Mouse (Mus musculus) midbrain, embryonic 15.5 days (tissue): ENCODE data around the gene Adgrl3. TPM values are rescaled to one million over a fixed set of nuclear protein-coding genes. Genes with fewer than 3 reads are reported as not detected.

Experiments
- ATAC-seq: fragments of 200-750 bp; cut with Nextera tagmentation; replicated peaks from 2 replicates; pipeline ENCODE4 v1.8.0; 2017; ENCODE audit warnings: moderate TSS enrichment
- H3K27ac ChIP-seq: fragments of 300-500 bp; sonication (generic); 2 replicates; pipeline ENCODE4 v1.5.1; 2015; ENCODE audit warnings: mild to moderate bottlenecking, inconsistent platforms
- H3K27me3 ChIP-seq: fragments of 300-500 bp; sonication (generic); replicated peaks from 2 replicates; pipeline ENCODE4 v1.6.1; 2015; ENCODE audit warnings: inconsistent platforms
- H3K36me3 ChIP-seq: fragments of 300-500 bp; sonication (generic); replicated peaks from 2 replicates; pipeline ENCODE4 v1.6.1; 2015; ENCODE audit warnings: inconsistent platforms
- H3K4me1 ChIP-seq: fragments of 300-500 bp; sonication (generic); 2 replicates; pipeline ENCODE4 v1.6.1; 2015; ENCODE audit warnings: inconsistent platforms
- H3K4me2 ChIP-seq: fragments of 300-500 bp; sonication (generic); 2 replicates; pipeline ENCODE4 v1.6.1; 2015; ENCODE audit warnings: inconsistent platforms, mild to moderate bottlenecking, moderate library complexity
- H3K4me3 ChIP-seq: fragments of 300-500 bp; sonication (generic); 2 replicates; pipeline ENCODE4 v1.5.1; 2015; ENCODE audit warnings: mild to moderate bottlenecking, inconsistent platforms
- H3K9ac ChIP-seq: fragments of 300-500 bp; sonication (generic); 2 replicates; pipeline ENCODE4 v1.6.1; 2015; ENCODE audit warnings: mild to moderate bottlenecking, inconsistent platforms
- H3K9me3 ChIP-seq: fragments of 300-500 bp; sonication (generic); 2 replicates; pipeline ENCODE4 v1.6.1; 2016; ENCODE audit warnings: inconsistent platforms
- WGBS: fragments of 180-500 bp; shearing (Covaris S2); methylation state at CpG from one replicate; pipeline ENCODE4 v1.1.7; 2015; ENCODE audit warnings: mixed read lengths; 5-methylcytosine and 5-hydroxymethylcytosine counted together
- polyA plus RNA-seq: library from polyadenylated mRNA; unstranded; fragments of >200 nt; fragmentation: Nextera tagmentation; extraction: Ambion mirVana; gene quantifications from 2 replicates; pipeline ENCODE4 v1.2.1, GENCODE M21; 2015

Gene Adgrl3
- polyA plus RNA-seq, 1 experiment from 2014 or later: 75.6 TPM

- H3K27ac ChIP-seq: no peak overlapping the region
- H3K36me3 ChIP-seq: no peaks in the 10 kb centered on the region
- H3K4me2 ChIP-seq: no peak overlapping the region
- ATAC-seq: no peak
- no peak overlapping the region for H3K4me3 ChIP-seq
- H3K27me3 ChIP-seq: no peaks in the 10 kb centered on the region
- no peaks in the 10 kb centered on the region for H3K4me1 ChIP-seq
- no peak overlapping the region for H3K9ac ChIP-seq
- WGBS: 84% methylated on average over 5 of the region's 5 CpGs
- H3K9me3 ChIP-seq: no peaks in the 10 kb centered on the region
Measured at GRCm38 (mm10) chr5:81776234-81776633, 756.3 kb downstream of the Adgrl3 start.

DNA sequence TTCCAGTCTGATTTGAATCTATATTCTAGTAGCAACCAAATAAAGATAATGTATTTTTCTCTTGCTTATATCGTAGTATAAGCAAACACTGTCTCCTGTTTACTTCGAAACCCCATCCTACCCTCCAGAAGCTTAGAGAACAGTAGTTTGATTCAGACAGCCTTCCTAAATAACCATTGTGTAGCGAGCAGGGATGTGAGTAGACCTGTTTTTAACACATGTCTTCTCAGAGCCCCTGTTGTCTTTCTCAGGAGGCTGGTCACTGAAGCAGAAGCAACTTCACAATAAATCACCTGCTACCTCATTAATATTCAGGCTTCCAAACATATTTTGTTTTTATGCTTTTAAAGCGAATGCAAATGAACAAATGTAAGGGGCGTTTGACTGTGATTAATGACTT, 756.8 kb downstream of the Adgrl3 start:
- no peak for ATAC-seq
- Histone ChIP-seq H3K27me3 (no peaks in the 10 kb centered on the region), H3K27ac (no peak overlapping the region), H3K9ac (no peak overlapping the region), H3K9me3 (no peaks in the 10 kb centered on the region), H3K36me3 (no peaks in the 10 kb centered on the region), H3K4me1 (no peaks in the 10 kb centered on the region), H3K4me2 (no peak overlapping the region), H3K4me3 (no peak overlapping the region)
- 70% methylated on average over 5 of the region's 5 CpGs for WGBS

DNA sequence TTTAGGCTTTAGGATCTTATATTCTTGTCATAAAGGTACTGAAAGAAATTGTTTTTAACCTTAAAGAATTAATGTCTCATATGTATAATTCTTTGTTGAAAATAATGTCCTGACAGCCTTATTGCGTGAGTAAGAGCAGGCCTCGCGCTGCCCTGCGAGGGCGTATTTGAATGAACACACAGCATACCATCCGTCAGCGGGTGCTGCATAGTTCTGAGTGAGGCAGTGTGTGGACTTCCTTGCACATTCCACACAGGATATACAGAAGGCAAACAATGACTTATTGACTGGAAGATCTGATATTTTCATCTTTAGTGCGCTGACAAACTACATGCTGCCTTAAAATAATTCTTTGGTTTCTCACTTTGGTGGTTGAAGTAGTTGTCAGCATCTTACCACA, 764.8 kb downstream of the Adgrl3 start:
- 75% methylated on average over 8 of the region's 8 CpGs for WGBS
- ATAC-seq: no peak
- H3K27ac ChIP-seq: no peak overlapping the region
- H3K4me1 ChIP-seq: no peaks in the 10 kb centered on the region
- H3K9me3 ChIP-seq: no peaks in the 10 kb centered on the region
- H3K4me2 ChIP-seq: no peak overlapping the region
- H3K4me3 ChIP-seq: no peak overlapping the region
- no peaks in the 10 kb centered on the region for H3K27me3 ChIP-seq
- no peaks in the 10 kb centered on the region for H3K36me3 ChIP-seq
- H3K9ac ChIP-seq: no peak overlapping the region

- Histone ChIP-seq H3K4me1 (no peaks in the 10 kb centered on the region), H3K27me3 (no peaks in the 10 kb centered on the region), H3K4me3 (no peak overlapping the region), H3K4me2 (no peak overlapping the region), H3K36me3 (peaks cover 9% of the 10 kb centered on the region), H3K27ac (no peak overlapping the region), H3K9me3 (no peaks in the 10 kb centered on the region), H3K9ac (no peak overlapping the region)
- ATAC-seq: no peak
- WGBS: 96% methylated on average over 1 of the region's 1 CpGs
Measured at GRCm38 (mm10) chr5:81790710-81791109, 770.8 kb downstream of the Adgrl3 start.

- Histone ChIP-seq H3K27ac (no peak overlapping the region), H3K9ac (no peak overlapping the region), H3K4me3 (no peak overlapping the region), H3K36me3 (peaks cover 9% of the 10 kb centered on the region), H3K4me1 (no peaks in the 10 kb centered on the region), H3K4me2 (no peak overlapping the region), H3K27me3 (no peaks in the 10 kb centered on the region), H3K9me3 (no peaks in the 10 kb centered on the region)
- 83% methylated on average over 9 of the region's 9 CpGs for WGBS
- peak; percentile 71 for ATAC-seq
Measured at GRCm38 (mm10) chr5:81794125-81794524, 774.2 kb downstream of the Adgrl3 start.

DNA sequence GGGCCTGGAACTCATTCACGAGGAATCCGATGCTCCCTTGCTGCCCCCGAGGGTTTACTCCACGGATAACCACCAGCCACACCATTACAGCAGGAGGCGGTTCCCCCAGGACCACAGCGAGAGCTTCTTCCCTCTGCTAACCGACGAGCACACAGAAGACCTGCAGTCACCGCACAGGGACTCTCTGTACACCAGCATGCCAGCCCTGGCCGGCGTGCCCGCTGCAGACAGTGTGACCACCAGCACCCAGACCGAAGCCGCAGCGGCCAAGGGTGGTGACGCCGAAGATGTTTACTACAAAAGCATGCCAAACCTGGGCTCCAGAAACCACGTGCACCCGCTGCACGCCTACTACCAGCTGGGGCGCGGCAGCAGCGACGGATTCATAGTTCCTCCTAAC, 774.7 kb downstream of the Adgrl3 start:
- no peaks in the 10 kb centered on the region for H3K4me1 ChIP-seq
- H3K36me3 ChIP-seq: peaks cover 9% of the 10 kb centered on the region
- no peaks in the 10 kb centered on the region for H3K9me3 ChIP-seq
- H3K27ac ChIP-seq: no peak overlapping the region
- H3K4me3 ChIP-seq: no peak overlapping the region
- WGBS: 91% methylated on average over 24 of the region's 24 CpGs
- H3K27me3 ChIP-seq: no peaks in the 10 kb centered on the region
- H3K9ac ChIP-seq: no peak overlapping the region
- peak; percentile 39 for ATAC-seq
- no peak overlapping the region for H3K4me2 ChIP-seq

DNA sequence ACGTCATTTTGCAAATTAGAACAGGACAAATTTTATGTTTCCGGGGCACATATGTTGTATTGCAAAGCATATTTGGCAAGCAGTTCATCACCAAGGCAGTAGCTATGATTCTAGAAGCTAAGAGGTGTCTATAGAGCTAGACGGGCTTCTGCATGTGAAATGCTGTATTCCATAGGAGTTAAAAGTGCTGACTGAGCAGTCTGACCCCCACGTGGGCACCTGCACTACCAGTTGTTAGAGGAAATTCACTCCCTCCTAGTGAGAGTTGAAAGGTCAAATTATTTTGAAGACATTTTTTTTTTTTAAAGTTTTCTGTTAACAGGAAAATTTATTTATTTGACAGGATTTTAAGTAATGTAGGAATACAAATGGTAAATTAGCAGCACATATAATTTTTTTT, 776.2 kb downstream of the Adgrl3 start:
- Histone ChIP-seq H3K9ac (no peak overlapping the region), H3K4me1 (no peaks in the 10 kb centered on the region), H3K4me2 (no peak overlapping the region), H3K27ac (no peak overlapping the region), H3K36me3 (peaks cover 9% of the 10 kb centered on the region), H3K9me3 (no peaks in the 10 kb centered on the region), H3K4me3 (no peak overlapping the region), H3K27me3 (no peaks in the 10 kb centered on the region)
- ATAC-seq: no peak
- WGBS: 80% methylated on average over 4 of the region's 4 CpGs

DNA sequence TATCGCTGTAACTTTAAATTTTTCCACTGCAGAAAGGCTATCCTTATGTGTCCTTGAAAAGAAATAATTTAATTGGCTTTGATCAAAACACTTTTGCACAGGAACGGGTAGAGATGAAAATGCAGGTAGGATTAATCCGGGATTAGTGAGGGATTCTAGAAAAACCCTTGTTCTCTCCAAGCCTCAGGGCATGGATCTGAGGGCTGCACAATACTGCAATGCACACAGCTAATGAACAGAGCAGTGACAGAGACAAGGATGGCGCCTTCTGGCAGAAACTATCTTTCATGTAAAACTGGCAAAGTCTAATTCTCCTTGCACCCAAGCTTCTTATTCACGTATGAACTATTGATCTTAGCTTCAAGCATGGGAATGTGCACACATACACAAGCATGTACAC, 791.0 kb downstream of the Adgrl3 start:
- Histone ChIP-seq H3K4me3 (no peak overlapping the region), H3K4me1 (no peaks in the 10 kb centered on the region), H3K9ac (no peak overlapping the region), H3K9me3 (no peaks in the 10 kb centered on the region), H3K4me2 (no peak overlapping the region), H3K36me3 (no peaks in the 10 kb centered on the region), H3K27ac (no peak overlapping the region), H3K27me3 (no peaks in the 10 kb centered on the region)
- WGBS: 57% methylated on average over 5 of the region's 5 CpGs
- peak; percentile 52; the same call in 1 of the 2 replicates for ATAC-seq

GRCm38 (mm10) chr5:81832076-81832475, 812.1 kb downstream of the Adgrl3 start:
- H3K27me3 ChIP-seq: no peaks in the 10 kb centered on the region
- H3K4me1 ChIP-seq: no peaks in the 10 kb centered on the region
- no peak overlapping the region for H3K9ac ChIP-seq
- H3K4me2 ChIP-seq: no peak overlapping the region
- H3K36me3 ChIP-seq: no peaks in the 10 kb centered on the region
- H3K4me3 ChIP-seq: no peak overlapping the region
- no peak for ATAC-seq
- WGBS: 78% methylated on average over 1 of the region's 1 CpGs
- H3K9me3 ChIP-seq: peaks cover 7% of the 10 kb centered on the region; the same call in 1 of the 2 replicates
- H3K27ac ChIP-seq: no peak overlapping the region

DNA sequence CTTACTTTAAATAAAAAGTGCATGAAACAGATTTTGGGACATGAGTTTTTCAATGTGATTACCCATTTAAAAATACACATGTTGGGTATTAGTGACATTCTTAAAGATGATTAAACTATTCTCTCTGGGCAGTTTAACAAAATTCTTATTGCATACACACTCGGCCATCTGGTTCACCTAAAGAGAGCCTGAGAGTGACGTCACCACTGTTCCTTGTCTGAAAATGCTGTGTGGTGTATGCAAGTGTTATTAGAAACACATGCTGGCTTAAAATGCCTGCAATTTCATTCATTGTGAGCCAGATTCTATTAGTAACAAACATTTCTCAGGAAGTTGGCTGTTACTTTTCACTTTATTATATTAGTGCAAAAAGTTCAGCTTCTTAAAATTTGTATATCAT, 812.7 kb downstream of the Adgrl3 start:
- WGBS: 81% methylated on average over 2 of the region's 2 CpGs

DNA sequence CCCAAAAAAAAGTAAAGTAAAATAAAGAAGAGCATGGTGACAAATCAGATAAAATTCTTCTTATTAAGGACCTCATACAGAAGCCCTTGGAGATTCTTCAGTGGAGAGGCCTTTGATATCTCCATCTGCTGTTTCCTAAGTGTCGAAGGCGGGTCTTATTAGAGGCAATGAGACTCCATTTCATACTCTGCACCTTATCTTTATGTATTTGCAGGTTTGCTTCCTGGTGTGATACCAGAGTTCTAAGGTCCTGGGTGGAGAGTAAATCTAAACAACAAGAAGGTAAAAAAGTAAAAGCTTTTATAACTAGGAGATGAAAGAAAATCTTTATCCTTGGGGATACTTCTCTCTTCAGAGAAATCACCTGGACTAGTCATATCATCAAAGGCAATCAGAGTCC, 817.9 kb downstream of the Adgrl3 start:
- no peaks in the 10 kb centered on the region for H3K27me3 ChIP-seq
- no peak overlapping the region for H3K4me3 ChIP-seq
- H3K27ac ChIP-seq: no peak overlapping the region
- no peaks in the 10 kb centered on the region for H3K4me1 ChIP-seq
- 93% methylated on average over 2 of the region's 2 CpGs for WGBS
- peaks cover 7% of the 10 kb centered on the region; the same call in 1 of the 2 replicates for H3K9me3 ChIP-seq
- no peak overlapping the region for H3K4me2 ChIP-seq
- H3K9ac ChIP-seq: no peak overlapping the region
- ATAC-seq: no peak
- H3K36me3 ChIP-seq: no peaks in the 10 kb centered on the region

More for the DNA sequence above, 812.7 kb downstream of the Adgrl3 start:
- Histone ChIP-seq H3K4me3 (no peak overlapping the region), H3K4me1 (no peaks in the 10 kb centered on the region), H3K27me3 (no peaks in the 10 kb centered on the region), H3K36me3 (no peaks in the 10 kb centered on the region), H3K27ac (no peak overlapping the region), H3K4me2 (no peak overlapping the region), H3K9me3 (peaks cover 7% of the 10 kb centered on the region; the same call in 1 of the 2 replicates), H3K9ac (no peak overlapping the region)
- ATAC-seq: no peak

DNA sequence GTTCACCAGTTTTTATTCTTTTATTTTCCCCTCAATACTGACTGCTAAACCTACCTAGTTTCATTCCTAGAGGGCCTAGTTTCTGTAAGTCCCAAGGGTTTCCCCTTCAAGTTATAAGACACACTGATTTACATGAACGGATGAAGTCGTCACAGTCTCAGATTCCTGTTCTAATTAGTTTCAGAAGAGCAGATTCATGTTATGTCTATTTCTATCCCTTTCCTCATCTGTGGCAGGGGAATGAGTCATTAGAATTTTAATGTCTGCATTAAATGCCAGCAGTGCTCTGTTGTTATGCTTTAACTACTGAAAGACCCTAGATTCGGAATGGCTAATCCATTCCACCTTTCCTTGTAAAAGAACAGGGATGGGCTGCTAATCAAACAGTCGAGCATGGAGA, 823.9 kb downstream of the Adgrl3 start:
- no peaks in the 10 kb centered on the region for H3K9me3 ChIP-seq
- no peak overlapping the region for H3K9ac ChIP-seq
- H3K27me3 ChIP-seq: no peaks in the 10 kb centered on the region
- no peak overlapping the region for H3K4me3 ChIP-seq
- H3K27ac ChIP-seq: no peak overlapping the region
- H3K36me3 ChIP-seq: no peaks in the 10 kb centered on the region
- WGBS: 21% methylated on average over 4 of the region's 4 CpGs
- no peak overlapping the region for H3K4me2 ChIP-seq
- no peak for ATAC-seq
- H3K4me1 ChIP-seq: no peaks in the 10 kb centered on the region

DNA sequence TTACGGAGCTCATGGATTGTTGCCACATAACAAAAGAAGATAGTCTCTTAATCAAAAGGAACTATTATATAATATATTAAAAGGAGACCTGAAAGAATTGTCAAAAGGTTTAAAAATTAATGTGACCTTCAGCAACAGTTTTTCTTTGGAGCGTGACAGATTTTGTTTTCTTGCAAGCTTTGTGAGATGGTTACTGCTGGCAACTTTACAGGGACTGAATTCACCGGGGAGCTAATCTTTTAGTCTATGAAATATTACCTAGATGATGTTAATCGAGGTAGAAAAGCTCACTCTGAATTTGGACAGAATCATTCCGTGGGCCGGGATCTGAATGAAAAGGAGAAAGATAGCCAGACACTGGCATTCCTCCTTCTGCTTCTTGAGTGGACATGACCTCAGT, 850.4 kb downstream of the Adgrl3 start:
- H3K9me3 ChIP-seq: no peaks in the 10 kb centered on the region
- H3K4me1 ChIP-seq: no peaks in the 10 kb centered on the region
- no peak overlapping the region for H3K9ac ChIP-seq
- 78% methylated on average over 6 of the region's 6 CpGs for WGBS
- H3K4me3 ChIP-seq: no peak overlapping the region
- ATAC-seq: no peak
- no peak overlapping the region for H3K27ac ChIP-seq
- no peak overlapping the region for H3K4me2 ChIP-seq
- no peaks in the 10 kb centered on the region for H3K36me3 ChIP-seq
- no peaks in the 10 kb centered on the region for H3K27me3 ChIP-seq
